Mouse (Mus musculus): Measurements from ENCODE around the gene Snurf.

Snurf gene

DNA sequence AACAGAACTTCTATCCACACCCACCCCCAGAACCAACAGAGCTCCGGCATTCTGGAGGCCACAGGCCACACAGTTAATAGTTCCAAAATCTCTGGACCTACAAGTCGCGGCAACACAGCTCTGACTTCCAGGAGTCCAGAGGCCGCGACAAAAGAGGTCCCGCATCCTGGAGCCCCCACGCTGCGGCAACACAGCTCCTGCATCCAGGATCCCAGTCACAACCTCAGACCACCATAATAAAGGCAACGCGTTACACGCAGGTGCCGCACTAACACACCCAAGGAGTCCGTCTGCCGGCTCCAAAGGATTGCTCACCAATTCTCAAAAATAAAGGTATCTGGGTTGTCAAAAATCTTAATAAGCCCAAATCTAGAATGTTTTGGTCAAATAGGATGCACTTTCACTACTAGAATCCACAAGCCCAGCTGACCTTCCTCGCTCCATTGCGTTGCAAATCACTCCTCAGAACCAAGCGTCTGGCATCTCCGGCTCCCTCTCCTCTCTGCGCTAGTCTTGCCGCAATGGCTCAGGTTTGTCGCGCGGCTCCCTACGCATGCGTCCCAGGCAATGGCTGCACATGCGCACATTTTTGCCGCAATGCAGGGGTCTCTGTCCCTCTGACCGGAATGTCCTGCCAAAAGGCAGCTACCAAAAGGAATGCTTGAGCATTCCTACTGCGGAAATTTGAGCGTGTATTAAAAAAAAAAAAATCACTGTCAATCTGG is at the start of gene Snurf, which contains the start of gene Gm38393:
Gene Snurf, minus strand, starts transcription at position 444 of the 725 bp plus-strand sequence.
Gene Gm38393, minus strand, starts transcription at position 459 of the 725 bp plus-strand sequence.
- peak; percentile 8 for DNase-seq (ENCODE audit: low read depth)

DNA sequence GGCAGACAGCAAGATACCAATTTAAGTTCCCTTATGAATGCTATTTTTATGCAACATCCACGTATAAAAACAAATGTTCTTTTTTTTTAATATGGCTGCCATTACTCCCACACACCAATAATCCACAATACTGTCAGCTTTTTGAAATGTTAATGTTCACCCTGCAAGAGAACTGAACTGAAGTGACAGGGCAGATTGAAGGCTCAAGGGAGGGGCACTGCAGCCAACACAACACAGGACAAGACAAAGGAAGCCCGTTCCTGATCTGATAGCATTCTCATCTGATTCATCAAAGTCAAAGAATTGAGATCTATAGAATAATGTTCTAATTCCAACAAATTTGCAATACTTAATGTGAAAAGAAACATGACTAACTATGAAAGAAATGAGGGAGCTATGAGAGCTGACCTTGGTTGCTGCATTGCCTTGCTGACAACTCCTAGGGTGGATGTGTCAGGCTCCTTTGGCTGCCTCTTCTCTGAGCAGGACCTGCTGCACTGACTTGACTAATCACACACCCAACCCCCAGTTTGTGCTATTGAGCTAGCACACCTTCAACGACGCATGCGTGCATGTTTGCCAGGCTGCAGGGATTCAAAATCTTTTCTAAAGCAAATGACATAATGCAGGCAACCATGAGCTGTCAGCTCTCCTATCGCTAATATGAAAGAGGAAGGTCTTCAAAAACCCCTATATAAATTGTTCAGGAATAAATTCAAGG is 42.8 kb upstream of the Snurf start:
- no peak for DNase-seq (ENCODE audit: low read depth)

DNA sequence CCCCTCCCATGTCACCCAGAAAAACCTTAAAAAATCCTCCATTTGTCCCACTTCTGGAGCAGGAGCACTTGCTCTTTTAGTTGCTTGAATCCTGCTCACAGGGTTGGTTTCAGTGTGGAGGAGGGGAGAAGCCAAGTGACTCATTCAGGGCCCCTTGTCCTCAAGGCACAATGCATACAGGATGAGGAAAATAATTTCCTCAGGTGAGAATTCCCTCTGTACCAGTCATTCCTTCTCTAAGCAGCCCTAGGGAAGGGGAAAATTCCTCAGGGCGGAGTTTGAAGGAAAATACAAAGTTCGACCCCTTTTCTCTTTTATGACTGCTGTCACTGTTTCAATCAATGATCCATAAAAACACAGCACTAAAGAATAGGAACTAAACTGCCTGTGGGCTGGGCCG is 8.3 kb upstream of the Snurf start:
- DNase-seq (ENCODE audit: low read depth): no peak

DNA sequence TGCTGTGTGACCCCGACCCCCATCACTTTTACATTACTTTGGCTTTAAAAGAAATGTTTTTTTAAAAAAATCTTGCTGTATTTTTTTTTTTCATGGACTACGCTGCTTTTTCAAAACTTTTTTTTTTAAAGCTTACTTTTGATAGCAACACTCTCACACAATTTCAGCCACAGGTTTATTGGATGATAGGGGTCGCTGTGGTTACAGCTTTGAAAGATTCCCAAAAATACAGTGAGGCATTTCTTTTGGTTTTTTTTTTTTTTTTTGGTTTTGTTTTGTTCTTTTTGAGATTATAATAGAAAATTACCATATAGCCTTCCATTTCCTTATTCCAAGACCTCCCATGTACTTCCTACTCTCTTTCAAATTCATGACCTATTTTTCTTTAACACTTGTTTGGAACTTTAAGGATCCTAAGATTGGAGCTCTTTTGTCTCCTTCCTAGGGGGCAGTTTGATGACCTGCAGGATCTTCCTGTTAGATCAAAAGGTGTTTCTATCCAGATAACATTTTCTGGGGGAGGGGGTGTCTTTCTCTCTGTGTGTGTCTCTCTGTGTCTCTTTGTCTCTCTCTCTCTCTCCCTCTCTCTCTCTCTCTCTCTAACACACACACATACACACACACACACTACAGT is 3.0 kb upstream of the Snurf start:
- no peak for DNase-seq (ENCODE audit: low read depth)

DNA sequence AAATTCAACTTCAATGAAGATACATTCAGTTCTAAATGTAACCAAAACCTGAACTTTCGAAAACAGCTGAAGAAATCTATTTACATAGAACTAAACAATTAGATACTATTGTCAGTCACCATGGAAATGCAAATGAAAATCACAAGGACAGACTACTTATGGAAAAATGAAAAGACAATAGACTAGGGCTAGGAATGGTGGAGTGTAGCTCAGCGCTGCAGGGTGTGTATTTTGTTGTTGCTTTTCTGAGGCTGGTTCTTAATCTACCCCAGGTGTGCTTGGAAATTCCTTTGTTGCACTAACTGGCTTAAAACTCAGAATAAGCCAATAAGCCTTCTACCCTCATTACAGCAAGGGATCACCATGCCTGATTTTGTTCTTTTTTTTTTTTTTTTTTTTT is 1.4 kb upstream of the Snurf start:
- no peak for DNase-seq (ENCODE audit: low read depth)

DNA sequence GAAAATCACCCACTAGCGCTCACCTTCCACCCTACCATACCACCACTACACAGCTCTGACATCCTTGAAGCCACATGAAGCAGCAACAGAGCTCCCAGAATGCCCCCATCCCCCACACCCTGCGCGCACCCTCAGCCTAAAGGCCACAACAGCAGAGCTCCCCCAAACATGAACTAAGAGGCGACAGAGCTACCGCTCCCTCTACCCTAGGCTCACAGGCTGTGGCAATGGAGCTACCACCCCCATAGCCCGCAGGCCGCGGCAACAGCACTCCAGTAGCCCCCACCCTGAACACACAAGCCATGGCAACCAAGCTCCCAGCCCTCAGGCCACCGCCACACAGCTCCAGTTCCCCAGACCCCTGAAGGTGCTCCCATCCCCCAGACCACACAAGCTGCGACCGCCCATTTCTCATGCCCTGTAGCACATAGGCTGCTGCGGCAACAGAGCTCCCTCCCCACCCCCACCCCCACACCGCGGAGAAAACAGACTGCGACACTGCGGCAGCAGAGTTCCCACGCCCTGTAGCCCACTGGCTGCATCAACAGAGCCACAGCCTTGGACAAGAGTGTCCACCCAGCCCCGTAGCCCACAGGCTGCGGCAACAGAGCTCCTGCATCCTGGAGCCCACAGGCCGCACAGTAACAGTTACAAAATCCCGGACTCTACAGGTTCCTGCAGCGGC is 786 bp downstream of the Snurf start:
- DNase-seq (ENCODE audit: low read depth): peak; percentile 7

DNA sequence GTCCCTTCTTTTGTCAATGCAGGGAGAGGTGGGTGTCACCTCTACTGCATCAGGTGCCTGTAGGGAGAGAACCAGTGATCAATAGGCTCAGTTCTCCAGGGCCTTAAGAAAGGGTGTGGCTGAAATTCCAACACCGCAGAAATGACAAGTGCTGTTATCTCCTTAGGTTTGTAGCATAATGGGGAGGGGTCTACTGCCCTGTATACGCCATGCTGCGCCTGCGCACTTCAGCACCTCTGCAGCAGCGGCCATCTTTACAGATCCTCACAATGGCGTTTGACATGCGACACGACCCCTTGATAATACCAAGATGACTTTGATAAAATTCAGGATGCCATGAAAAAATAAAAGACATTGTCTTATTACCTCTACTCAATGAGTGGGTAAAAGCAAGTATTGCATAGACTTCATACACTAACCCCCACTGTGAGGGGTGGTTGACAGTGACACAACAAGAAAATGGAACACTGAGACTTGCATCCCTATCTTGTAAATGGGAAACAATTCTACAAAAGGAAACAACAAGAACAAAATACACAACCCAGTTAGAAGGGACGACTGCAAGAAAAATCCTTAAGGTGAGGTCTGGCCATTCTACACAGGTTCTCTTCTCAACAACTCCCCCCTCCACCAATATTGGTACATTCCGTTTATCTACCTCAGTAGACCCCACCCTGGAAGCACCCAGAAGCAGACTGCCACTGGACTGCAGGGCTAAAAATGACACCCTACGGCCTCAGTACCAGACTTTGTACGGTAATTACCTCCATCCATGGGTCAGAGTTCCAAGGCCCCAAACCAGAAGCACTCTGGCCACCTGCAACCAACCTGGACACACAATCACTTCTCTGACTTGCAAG is 1.6 kb downstream of the Snurf start:
- DNase-seq (ENCODE audit: low read depth): peak; percentile 19

DNA sequence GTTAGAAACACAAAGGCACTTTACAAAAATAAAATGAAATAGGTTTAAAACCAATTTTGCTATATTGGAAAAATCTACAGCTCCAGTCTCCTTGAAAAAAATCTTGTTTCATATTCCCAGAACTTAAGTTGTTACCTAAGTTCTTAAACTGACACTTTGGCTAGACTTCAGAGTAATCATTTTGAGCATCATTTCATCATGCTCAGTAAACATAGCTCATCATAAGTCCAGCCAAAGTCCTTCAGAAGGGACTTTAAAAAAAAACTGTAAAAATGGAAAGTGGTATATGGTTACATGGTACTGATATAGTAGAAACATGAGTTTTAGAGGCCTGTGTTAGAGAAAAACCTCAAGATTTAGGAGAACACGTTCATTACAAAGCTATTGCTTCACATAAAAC is 26.2 kb downstream of the Snurf start:
- no peak for DNase-seq (ENCODE audit: low read depth)
